Mouse (Mus musculus) neutrophil, adult 65 days (primary cell): ENCODE measurements around the gene Soat1. TPM values are rescaled to one million over a fixed set of nuclear protein-coding genes. Genes with fewer than 3 reads are reported as not detected.

Experiments
- total RNA-seq: library from RNA; stranded (reverse); gene quantifications from 2 replicates; pipeline ENCODE4 v1.2.4, GENCODE M21; 2023

The Soat1 gene
- total RNA-seq = 126 and 142 TPM in 2 replicates

DNA sequence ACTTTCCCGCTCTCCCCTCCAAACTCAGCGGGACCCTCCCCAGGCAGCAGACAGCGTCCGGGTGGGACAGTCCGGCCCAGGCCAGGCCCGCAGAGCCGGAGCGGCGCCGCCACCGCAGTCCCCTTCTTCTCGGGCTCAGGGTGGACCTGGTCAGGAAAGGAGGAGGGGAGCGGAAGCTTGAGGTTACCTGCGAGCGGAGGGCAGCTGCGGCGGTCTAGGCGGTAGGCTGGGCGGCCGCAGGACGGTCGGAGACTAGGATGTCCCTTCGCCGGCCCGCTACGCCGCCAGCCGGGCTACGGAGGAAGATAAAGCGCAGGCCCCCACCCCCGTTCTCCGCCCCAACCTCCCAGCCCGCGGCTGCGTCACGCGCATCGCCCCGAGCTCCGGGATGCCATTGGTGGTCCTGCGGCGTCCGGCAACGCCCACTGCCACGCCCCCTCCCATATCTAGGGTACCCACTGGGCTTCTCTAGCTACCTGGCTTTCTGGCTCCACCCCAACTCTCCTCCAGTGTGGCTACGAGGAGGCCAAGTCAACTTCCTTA is at the start of gene Soat1:
TSS of gene Soat1 (minus strand) at position 371 of the 543 bp plus-strand sequence.

GRCm38 (mm10) chr1:156523842-156524241 is 49.7 kb upstream of the Soat1 start, which contains the start of gene Gm10031:
Gene Gm10031 (plus strand): TSS chr1:156524012.

GRCm38 (mm10) chr1:156420671-156421297 is 53.3 kb downstream of the Soat1 start, which contains the start of gene Axdnd1:
Gene Axdnd1 (minus strand): TSS chr1:156421159.

Other genes starting within 250 kb of the Soat1 start
- gene Tdrd5, start 170.7 kb downstream of the Soat1 start, total RNA-seq = 0.11 TPM in 1 of 2 replicates, not detected in the other
- gene Nphs2, start 163.6 kb downstream of the Soat1 start, total RNA-seq = not detected in 2 replicates
- 148 and 277 TPM in 2 replicates for gene Gm2000, start 108.3 kb downstream of the Soat1 start, total RNA-seq
- 0.39 TPM in 1 of 2 replicates, not detected in the other for gene Axdnd1, start 53.2 kb downstream of the Soat1 start, total RNA-seq
- 17.6 and 18.2 TPM in 2 replicates for gene Gm10031, start 49.7 kb upstream of the Soat1 start, total RNA-seq
- 13.4 and 19.9 TPM in 2 replicates for gene Abl2, start 84.5 kb upstream of the Soat1 start, total RNA-seq
- 18.7 and 19.4 TPM in 2 replicates for gene Tor3a, start 200.0 kb upstream of the Soat1 start, total RNA-seq
- 14.2 and 19.3 TPM in 2 replicates for gene Fam20b, start 244.8 kb upstream of the Soat1 start, total RNA-seq